Mouse (Mus musculus) retina, postnatal 7 days (tissue): ENCODE results near the gene Opn4.

Source experiments
- DNase-seq: peaks from one replicate; pipeline ENCODE4 v3.0.0-alpha.2; 2012; ENCODE audit warnings: low read depth, low spot score

Gene Opn4

DNA sequence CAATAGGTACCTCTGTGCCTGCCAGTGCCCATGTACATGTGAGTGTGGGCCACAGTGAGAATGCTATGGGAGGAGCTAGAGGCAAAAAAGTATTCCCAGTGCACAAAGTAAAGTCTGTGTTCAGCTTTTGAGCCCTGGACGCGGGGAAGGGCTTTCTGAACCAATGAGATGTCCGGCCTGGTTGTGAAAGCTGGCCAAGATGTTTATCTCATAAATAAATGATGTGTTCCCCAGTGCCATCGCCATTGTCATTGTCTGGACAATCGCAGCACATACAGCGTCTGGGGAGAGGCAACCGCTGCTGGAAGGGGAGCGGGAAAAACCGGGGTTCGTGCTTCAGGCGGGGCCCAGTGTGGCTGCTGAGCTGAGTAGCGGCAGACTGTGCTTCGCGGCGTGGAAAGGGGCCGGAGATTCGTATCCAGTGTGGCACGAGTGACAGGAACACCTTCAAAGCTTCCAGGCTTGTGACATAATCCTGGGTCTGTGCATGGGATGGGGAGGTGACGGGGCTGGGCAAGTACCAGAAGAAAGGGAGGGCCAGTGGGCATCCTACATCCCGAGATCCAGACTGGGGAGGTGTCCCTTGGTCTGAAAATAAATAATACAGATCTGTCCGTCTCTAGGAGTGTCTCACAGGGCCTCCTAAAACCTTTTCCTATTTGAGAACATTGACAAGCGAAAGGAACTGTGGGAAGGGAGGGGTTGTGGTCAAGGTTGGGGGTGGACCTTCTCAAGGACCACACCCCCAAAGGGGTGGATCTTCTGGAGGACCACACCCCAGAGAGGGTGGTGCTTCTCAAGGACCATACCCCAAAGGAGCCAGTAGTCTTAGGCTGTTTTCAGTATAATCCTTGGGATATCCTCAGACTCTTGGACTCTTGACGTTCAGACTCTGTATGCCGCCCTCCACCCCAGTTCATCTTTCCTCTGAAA is 8.9 kb downstream of the Opn4 start:
- no peak for DNase-seq

DNA sequence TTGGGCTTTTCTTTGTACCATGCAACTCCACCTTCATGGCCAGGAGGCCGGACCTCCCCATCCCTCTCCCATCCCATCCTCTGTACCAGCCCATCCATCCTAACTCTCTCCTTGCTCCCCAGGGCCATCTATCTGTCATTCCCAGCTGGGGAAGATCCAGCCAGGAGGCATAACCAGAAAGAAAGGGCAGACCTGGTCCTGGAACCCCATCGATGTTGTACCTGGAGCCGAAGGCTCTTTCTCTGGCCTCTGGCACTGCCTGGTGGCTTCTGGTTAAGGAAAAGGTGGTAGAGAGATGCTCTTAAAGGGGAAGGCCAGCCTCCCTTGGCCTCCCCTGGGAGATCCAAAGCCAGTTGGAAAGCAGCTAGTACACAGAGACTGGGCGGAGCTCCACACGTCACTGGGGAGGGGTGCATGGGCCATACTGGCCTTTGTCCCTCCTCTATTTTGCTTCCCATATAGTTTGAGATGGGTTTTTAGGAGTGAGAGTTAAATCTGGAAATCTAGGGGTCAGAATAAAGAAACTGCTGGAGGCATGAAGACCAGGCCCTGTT is 9.8 kb downstream of the Opn4 start:
- DNase-seq, result no peak

GRCm38 (mm10) chr14:34589185-34589713 is 10.7 kb downstream of the Opn4 start:
- no peak for DNase-seq

DNA sequence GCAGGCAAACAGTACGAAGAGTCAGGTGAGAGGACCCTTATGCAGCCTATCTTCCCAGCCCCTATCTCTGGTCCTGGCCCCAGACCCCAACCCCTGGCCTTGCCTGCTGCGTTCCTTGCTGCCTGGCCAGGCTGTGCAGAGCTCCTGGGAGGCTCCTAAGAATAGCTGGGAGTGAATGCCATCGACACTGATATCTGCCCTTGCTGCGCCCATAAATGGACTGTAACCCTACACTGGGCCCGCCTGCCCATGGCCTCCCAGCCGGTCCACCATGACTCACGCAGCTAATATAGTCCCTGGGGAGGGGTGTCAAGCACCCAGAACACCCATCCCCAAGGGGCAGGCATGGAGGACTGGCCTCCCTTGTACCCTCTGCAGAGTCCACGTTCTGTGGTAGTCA is 11.4 kb downstream of the Opn4 start, which contains the start of gene Ldb3:
Gene Ldb3 (minus strand): TSS at position 185 of the 400 bp plus-strand sequence.
- DNase-seq, result no peak

GRCm38 (mm10) chr14:34588005-34588404 is 11.9 kb downstream of the Opn4 start:
- no peak for DNase-seq

- no peak for DNase-seq
Measured at GRCm38 (mm10) chr14:34586871-34587270, 13.1 kb downstream of the Opn4 start.

DNA sequence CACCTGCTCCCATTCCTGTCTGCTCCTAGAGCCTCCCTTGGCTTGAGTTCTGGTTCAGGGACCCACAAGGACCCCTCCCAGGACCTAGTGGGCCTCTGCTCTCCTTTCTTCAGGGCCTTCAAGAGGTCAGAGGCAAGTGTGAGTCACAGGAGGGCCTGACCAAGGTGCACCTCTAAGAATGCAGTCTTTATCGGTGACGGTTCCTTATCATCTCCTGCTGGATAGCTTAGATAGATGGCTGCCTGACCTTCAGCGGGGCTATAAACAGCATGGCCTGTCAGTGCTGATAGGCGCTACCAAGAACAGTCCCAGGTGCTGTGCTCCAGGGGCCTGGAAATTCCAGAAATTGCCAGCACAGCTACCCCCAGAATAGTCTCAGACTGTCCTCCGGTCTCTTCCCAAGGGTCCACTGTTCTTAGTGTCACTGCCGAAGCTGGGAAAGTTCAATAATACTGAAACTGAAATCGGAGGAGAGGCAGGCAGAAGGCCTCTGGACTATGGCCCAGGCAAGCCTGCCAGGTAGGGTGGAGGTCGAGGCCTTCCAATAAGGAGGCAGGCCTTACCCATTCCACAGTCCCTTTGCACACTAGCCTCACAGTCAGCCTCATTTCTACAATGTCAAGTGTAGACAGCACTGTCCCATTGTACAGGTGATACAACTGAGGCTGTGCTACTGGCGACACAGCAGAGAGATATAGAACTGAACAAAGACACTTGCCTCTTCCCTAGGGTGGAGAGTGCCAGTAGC is 14.4 kb downstream of the Opn4 start:
- no peak for DNase-seq

GRCm38 (mm10) chr14:34582740-34583427 is 17.1 kb downstream of the Opn4 start:
- no peak for DNase-seq

DNA sequence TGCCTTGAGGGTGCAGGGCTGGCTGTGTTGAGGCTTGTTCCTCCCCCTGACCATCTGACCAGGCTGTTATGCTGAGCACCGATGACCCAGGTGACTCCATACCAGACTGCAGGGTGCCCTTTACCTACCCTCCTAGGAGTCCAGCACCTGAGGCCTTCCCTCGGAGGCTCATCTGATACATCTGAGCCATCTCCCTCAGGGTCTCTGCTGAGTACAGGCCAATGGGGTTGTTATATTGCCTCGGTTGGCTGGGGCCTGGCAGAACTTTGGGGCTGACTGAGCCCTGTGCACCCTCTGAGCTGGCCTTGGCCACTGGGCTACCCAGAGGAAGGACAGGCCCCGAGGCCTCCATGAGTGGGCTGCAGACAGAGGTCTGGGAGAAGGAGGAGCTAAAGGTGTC is 23.1 kb downstream of the Opn4 start:
- no peak for DNase-seq

- no peak for DNase-seq
Measured at GRCm38 (mm10) chr14:34574068-34574467, 25.9 kb downstream of the Opn4 start.

GRCm38 (mm10) chr14:34573348-34573913 is 26.5 kb downstream of the Opn4 start:
- DNase-seq, result no peak

- no peak for DNase-seq
Measured at GRCm38 (mm10) chr14:34571610-34572387, 28.1 kb downstream of the Opn4 start.

DNA sequence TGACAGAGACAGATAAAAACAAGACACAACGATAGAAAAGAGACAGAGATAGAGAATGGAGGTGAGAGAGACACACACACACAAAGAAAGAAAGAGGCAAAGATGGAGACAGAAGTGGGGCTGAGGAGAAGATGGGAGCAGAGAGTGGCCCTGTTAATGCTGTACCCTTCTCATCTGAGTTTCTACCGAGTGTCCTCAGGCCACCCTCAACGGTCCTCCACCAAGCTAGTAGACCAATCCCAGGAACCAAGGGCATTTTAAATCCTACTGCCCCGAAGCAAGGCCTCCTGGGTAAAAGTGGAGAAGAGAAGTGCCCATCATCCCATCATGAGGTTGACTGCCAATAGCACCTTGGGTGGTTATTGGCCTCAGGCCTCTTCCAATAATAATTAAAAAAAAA is 29.0 kb downstream of the Opn4 start:
- no peak for DNase-seq

GRCm38 (mm10) chr14:34570294-34570693 is 29.6 kb downstream of the Opn4 start:
- DNase-seq, result peak; percentile 71

- no peak for DNase-seq
Measured at GRCm38 (mm10) chr14:34569534-34570194, 30.3 kb downstream of the Opn4 start.

DNA sequence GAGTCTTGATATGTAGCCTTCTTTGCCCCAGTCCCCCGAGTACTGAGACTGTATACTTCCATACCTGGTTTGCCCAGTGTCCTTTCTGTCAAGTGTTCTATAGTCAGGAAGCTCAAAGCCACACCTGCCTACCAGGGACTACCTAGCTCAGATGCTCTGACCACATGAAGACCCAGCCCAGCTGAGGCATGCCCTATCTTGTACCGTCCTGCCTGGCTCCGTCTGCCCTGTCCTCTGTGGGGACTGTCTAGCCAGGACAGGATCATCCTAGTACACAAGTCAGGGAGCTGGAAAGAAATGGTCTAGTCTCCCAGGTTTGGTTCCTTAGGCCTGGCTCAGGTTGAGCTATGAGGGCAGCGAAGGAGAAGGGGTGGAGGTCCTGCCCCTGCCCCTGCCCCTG is 31.3 kb downstream of the Opn4 start:
- no peak for DNase-seq

DNA sequence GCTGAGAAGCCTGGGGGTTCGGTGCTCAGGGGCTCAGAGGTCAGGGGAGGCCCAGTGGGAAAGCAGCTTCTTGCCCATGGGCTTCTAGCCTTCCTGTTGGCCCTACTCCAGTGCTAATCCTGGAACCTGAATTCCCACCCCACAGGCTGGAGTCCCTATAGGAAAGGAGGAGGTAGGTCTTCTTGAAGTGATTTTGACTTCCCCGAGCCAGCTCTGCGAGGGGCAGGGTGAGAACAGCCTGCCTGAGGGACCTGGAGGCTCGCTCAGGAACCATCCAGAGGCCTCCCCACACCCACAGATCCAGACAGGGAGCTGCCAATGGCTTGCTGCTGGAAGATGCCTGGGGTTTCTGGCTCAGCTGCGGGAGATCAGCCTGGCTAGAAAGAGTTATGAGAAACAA is 32.2 kb downstream of the Opn4 start:
- DNase-seq, result no peak

DNA sequence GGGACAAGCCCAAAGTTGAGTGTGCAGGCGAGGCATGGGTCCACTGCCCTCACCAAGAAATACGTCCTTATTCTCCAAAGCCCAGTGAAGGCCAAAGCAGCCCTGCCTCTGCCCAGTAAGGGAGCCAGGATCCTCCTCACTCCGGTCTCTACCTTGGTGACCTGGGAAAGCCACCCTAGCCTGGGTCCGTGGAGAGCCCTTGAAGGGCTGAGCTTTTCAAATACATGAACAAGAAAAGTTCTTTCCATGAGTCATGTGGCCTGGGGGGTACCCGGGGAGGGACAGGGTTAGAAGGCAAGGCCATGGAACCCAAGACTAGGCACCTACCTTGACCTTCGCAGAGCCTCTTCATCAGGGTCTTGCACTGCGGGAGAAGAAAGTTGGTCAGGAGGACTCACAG is 33.4 kb downstream of the Opn4 start:
- DNase-seq, result no peak

GRCm38 (mm10) chr14:34565711-34566110 is 34.2 kb downstream of the Opn4 start:
- no peak for DNase-seq

GRCm38 (mm10) chr14:34564646-34565045 is 35.3 kb downstream of the Opn4 start:
- DNase-seq, result no peak
